Comparison of ENCODE assay signal across 11 mouse cellular contexts in genomic region chr12:28460951-28461431, GRCm38 (mm10).
DNase-seq lines count a peak whose midpoint lies in the region; ATAC-seq lines count a peak whose summit lies in the region.
"Had no signal": no experiment of that assay in that cellular context is flagged by ENCODE, and none has a peak within 500 bp of the region (broad histone marks: within the 10 kb centered on the region; RNA-seq: fewer than 3 reads in every experiment).

No protein-coding gene starts in this region.

- H3K4me2 ChIP-seq in neural tube, embryonic 11.5 days (ENCODE audit: low read depth) = no peak overlapping the region
- no peak overlapping the region for H3K4me2 ChIP-seq in kidney, embryonic 14.5 days (replicated peaks; ENCODE audit: low read depth, low read length)
- H3K4me2 ChIP-seq: liver, embryonic 13.5 days had no signal

- peak overlapping the region; percentile 89 for H3K27ac ChIP-seq in forebrain, embryonic 10.5 days
- no peak overlapping the region for H3K27ac ChIP-seq in neural tube, embryonic 11.5 days (ENCODE audit: low read depth, low read length)
- H3K27ac ChIP-seq in heart, embryonic 10.5 days = no peak overlapping the region
- H3K27ac ChIP-seq in kidney, embryonic 14.5 days (ENCODE audit: low read depth, low read length) = no peak overlapping the region
- H3K27ac ChIP-seq: liver, embryonic 13.5 days had no signal

- DNase-seq in brain, embryonic 18.5 days (ENCODE audit: low read depth, low spot score) = peak; percentile 54
- DNase-seq in forebrain, embryonic 10.5 days (ENCODE audit: extremely low spot score, low spot score) = peak; percentile 63
- DNase-seq in layer of hippocampus, adult 9-11 months = peak; percentile 4
- peak; percentile 38 for DNase-seq in neural tube, embryonic 11.5 days (ENCODE audit: low spot score)
- DNase-seq in heart, embryonic 10.5 days (ENCODE audit: low spot score) = no peak
- DNase-seq in T-cell, adult 2 months (ENCODE audit: low spot score) = no peak
- DNase-seq in adrenal gland, postnatal 25 days = no peak
- DNase-seq: kidney, postnatal 36 days; liver, embryonic 13.5 days had no signal

- WGBS in forebrain, embryonic 10.5 days = 27% methylated on average over 2 of the region's 2 CpGs
- WGBS in neural tube, embryonic 11.5 days = 34% methylated on average over 2 of the region's 2 CpGs
- 68% methylated on average over 2 of the region's 2 CpGs for WGBS in heart, embryonic 10.5 days
- 83% methylated on average over 2 of the region's 2 CpGs for WGBS in kidney, embryonic 14.5 days

- peak overlapping the region; percentile 22; the same call in 1 of the 2 replicates for H3K4me3 ChIP-seq in forebrain, embryonic 10.5 days
- H3K4me3 ChIP-seq in neural tube, embryonic 11.5 days (ENCODE audit: low read depth, low read length) = no peak overlapping the region
- H3K4me3 ChIP-seq in heart, embryonic 10.5 days = no peak overlapping the region
- no peak overlapping the region for H3K4me3 ChIP-seq in kidney, embryonic 14.5 days (ENCODE audit: low read length)
- H3K4me3 ChIP-seq: liver, embryonic 13.5 days; myocyte had no signal

- ATAC-seq in neural tube, embryonic 11.5 days (ENCODE audit: insufficient read depth, low FRiP score, low TSS enrichment) = peak; percentile 87
- ATAC-seq in kidney, embryonic 14.5 days (ENCODE audit: low FRiP score, low TSS enrichment) = no peak

- no peaks in the 10 kb centered on the region for H3K36me3 ChIP-seq in forebrain, embryonic 10.5 days (replicated peaks)
- no peaks in the 10 kb centered on the region for H3K36me3 ChIP-seq in neural tube, embryonic 11.5 days (ENCODE audit: control insufficient read depth, insufficient read depth, low read length)
- no peaks in the 10 kb centered on the region for H3K36me3 ChIP-seq in heart, embryonic 10.5 days
- no peaks in the 10 kb centered on the region for H3K36me3 ChIP-seq in kidney, embryonic 14.5 days (ENCODE audit: control insufficient read depth, insufficient read depth, low read length)
- H3K36me3 ChIP-seq: liver, embryonic 13.5 days had no signal

- peaks cover 9% of the 10 kb centered on the region for H3K9me3 ChIP-seq in forebrain, embryonic 10.5 days
- 0 out of 2 replicates have a peak, but pooled peaks cover 2% of the 10 kb centered on the region for H3K9me3 ChIP-seq in neural tube, embryonic 11.5 days (ENCODE audit: control insufficient read depth, low read length)
- no peaks in the 10 kb centered on the region for H3K9me3 ChIP-seq in heart, embryonic 10.5 days
- H3K9me3 ChIP-seq in kidney, embryonic 14.5 days (ENCODE audit: control insufficient read depth, low read length) = peaks cover 3% of the 10 kb centered on the region; the same call in 1 of the 2 replicates
- H3K9me3 ChIP-seq: liver, embryonic 13.5 days had no signal

- no peak overlapping the region for H3K9ac ChIP-seq in neural tube, embryonic 11.5 days (ENCODE audit: low read length)
- no peak overlapping the region for H3K9ac ChIP-seq in kidney, embryonic 14.5 days (ENCODE audit: low read depth, low read length)
- H3K9ac ChIP-seq: liver, embryonic 13.5 days had no signal

- H3K27me3 ChIP-seq in forebrain, embryonic 10.5 days (ENCODE audit: poor library complexity, severe bottlenecking) = no peaks in the 10 kb centered on the region
- H3K27me3 ChIP-seq in neural tube, embryonic 11.5 days (ENCODE audit: control insufficient read depth, insufficient read depth, low read length) = no peaks in the 10 kb centered on the region
- H3K27me3 ChIP-seq in heart, embryonic 10.5 days (ENCODE audit: insufficient read depth, poor library complexity, severe bottlenecking) = no peaks in the 10 kb centered on the region
- no peaks in the 10 kb centered on the region for H3K27me3 ChIP-seq in kidney, embryonic 14.5 days (ENCODE audit: control insufficient read depth, insufficient read depth, low read length)
- H3K27me3 ChIP-seq: liver, embryonic 13.5 days had no signal

- peaks cover 26% of the 10 kb centered on the region for H3K4me1 ChIP-seq in forebrain, embryonic 10.5 days
- H3K4me1 ChIP-seq in neural tube, embryonic 11.5 days (ENCODE audit: control insufficient read depth, insufficient read depth, low read length) = 0 out of 2 replicates have a peak, but pooled peaks cover 4% of the 10 kb centered on the region
- no peaks in the 10 kb centered on the region for H3K4me1 ChIP-seq in heart, embryonic 10.5 days
- no peaks in the 10 kb centered on the region for H3K4me1 ChIP-seq in kidney, embryonic 14.5 days (ENCODE audit: control insufficient read depth, insufficient read depth, low read length)
- H3K4me1 ChIP-seq: liver, embryonic 13.5 days had no signal

Comparison
In these comparisons a context has a peak if more than half of its experiments do, and no peak if none do; other contexts are left out.
1. DNase-seq: peak in brain, embryonic 18.5 days (single experiment), forebrain, embryonic 10.5 days (single experiment), layer of hippocampus, adult 9-11 months (single experiment) and neural tube, embryonic 11.5 days (single experiment); none in heart, embryonic 10.5 days (single experiment), T-cell, adult 2 months (single experiment) and adrenal gland, postnatal 25 days (single experiment).